Mouse (Mus musculus) hindbrain, embryonic 14.5 days (tissue): Measurements from ENCODE around the gene Serpinf1. TPM values are rescaled to one million over a fixed set of nuclear protein-coding genes. Genes with fewer than 3 reads are reported as not detected.

Experiments used
- ATAC-seq: fragments of 200-750 bp; cut with Nextera tagmentation; 2 replicates; pipeline ENCODE4 v1.8.0; 2017; ENCODE audit warnings: moderate number of reproducible peaks, mild to moderate bottlenecking, moderate TSS enrichment, moderate library complexity; ENCODE audit not compliant: low FRiP score
- DNase-seq: peaks from one replicate; pipeline ENCODE4 v3.0.0-alpha.2; 2015; ENCODE audit warnings: low spot score
- H3K27ac ChIP-seq: fragments of 300-500 bp; sonication (generic); 2 replicates; pipeline ENCODE4 v1.5.1; 2014; ENCODE audit warnings: mild to moderate bottlenecking, moderate library complexity
- H3K27me3 ChIP-seq: fragments of 300-500 bp; sonication (generic); 2 replicates; pipeline ENCODE4 v1.6.1; 2014; ENCODE audit warnings: mild to moderate bottlenecking, low read length, mixed read lengths; ENCODE audit not compliant: control insufficient read depth, insufficient read depth
- H3K36me3 ChIP-seq: fragments of 300-500 bp; sonication (generic); replicated peaks from 2 replicates; pipeline ENCODE4 v1.6.1; 2014; ENCODE audit not compliant: control insufficient read depth, insufficient read depth
- H3K4me1 ChIP-seq: fragments of 300-500 bp; sonication (generic); replicated peaks from 2 replicates; pipeline ENCODE4 v1.6.1; 2014; ENCODE audit warnings: antibody characterized with exemption, low read length, mixed read lengths; ENCODE audit not compliant: control insufficient read depth, insufficient read depth
- H3K4me2 ChIP-seq: fragments of 300-500 bp; sonication (generic); replicated peaks from 2 replicates; pipeline ENCODE4 v1.6.1; 2014; ENCODE audit warnings: mild to moderate bottlenecking, moderate library complexity
- H3K4me3 ChIP-seq: fragments of 300-500 bp; sonication (generic); replicated peaks from 2 replicates; pipeline ENCODE4 v1.5.1; 2014; ENCODE audit warnings: mild to moderate bottlenecking, low read length
- H3K9ac ChIP-seq: fragments of 300-500 bp; sonication (generic); 2 replicates; pipeline ENCODE4 v1.6.1; 2014
- H3K9me3 ChIP-seq: fragments of 300-500 bp; sonication (generic); 2 replicates; pipeline ENCODE4 v1.6.1; 2016; ENCODE audit warnings: low read length; ENCODE audit not compliant: control insufficient read depth
- WGBS: fragments of 180-500 bp; shearing (Covaris S2); extraction: QIAGEN DNeasy Blood & Tissue Kit; methylation state at CpG from one replicate; pipeline ENCODE4 v1.1.7; 2014; 5-methylcytosine and 5-hydroxymethylcytosine counted together
- polyA plus RNA-seq: library from polyadenylated mRNA; unstranded; fragments of >200 nt; fragmentation: Nextera tagmentation; extraction: Ambion mirVana; gene quantifications from 2 replicates; pipeline ENCODE4 v1.2.1, GENCODE M21; 2014

Gene Serpinf1
- 49.9 and 66.1 TPM in 2 replicates for polyA plus RNA-seq

- ATAC-seq (no peak), DNase-seq (no peak)
- peak within 1 kb of the TSS; percentile 10; the same call in 1 of the 2 replicates for H3K4me2 ChIP-seq
- no peak within 1 kb of the TSS for H3K27ac ChIP-seq
- H3K36me3 ChIP-seq, result no peaks in the 10 kb centered on the region
- peak within 1 kb of the TSS; percentile 16; the same call in 1 of the 2 replicates for H3K9ac ChIP-seq
- no peaks in the 10 kb centered on the region for H3K4me1 ChIP-seq
- H3K27me3 ChIP-seq, result no peaks in the 10 kb centered on the region
- WGBS, result 49% methylated on average over 10 of the region's 10 CpGs
- H3K4me3 ChIP-seq, result 0 out of 2 replicates have a peak within 1 kb of the TSS, but pooled peaks have one; percentile 9
- no peaks in the 10 kb centered on the region for H3K9me3 ChIP-seq
These were observed at the start of gene Serpinf1 for GRCm38 (mm10) chr11:75422013-75422792. TSS of gene Serpinf1 (minus strand) at chr11:75422701.

GRCm38 (mm10) chr11:75470675-75471074 lies 48.2 kb upstream of the Serpinf1 start:
- ATAC-seq (no peak), DNase-seq (no peak)
- no peak overlapping the region for H3K27ac ChIP-seq
- H3K27me3 ChIP-seq, result no peaks in the 10 kb centered on the region
- H3K4me1 ChIP-seq, result no peaks in the 10 kb centered on the region
- peaks cover 9% of the 10 kb centered on the region for H3K36me3 ChIP-seq
- 88% methylated on average over 3 of the region's 3 CpGs for WGBS
- no peak overlapping the region for H3K4me3 ChIP-seq
- H3K9ac ChIP-seq, result no peak overlapping the region
- no peak overlapping the region for H3K4me2 ChIP-seq
- H3K9me3 ChIP-seq, result no peaks in the 10 kb centered on the region

- no peak overlapping the region for H3K9ac ChIP-seq
- ATAC-seq (no peak), DNase-seq (no peak)
- no peak overlapping the region for H3K27ac ChIP-seq
- H3K4me3 ChIP-seq, result no peak overlapping the region
- H3K4me2 ChIP-seq, result no peak overlapping the region
- peaks cover 17% of the 10 kb centered on the region for H3K36me3 ChIP-seq
- H3K9me3 ChIP-seq, result no peaks in the 10 kb centered on the region
- no peaks in the 10 kb centered on the region for H3K27me3 ChIP-seq
- H3K4me1 ChIP-seq, result no peaks in the 10 kb centered on the region
- WGBS, result 89% methylated on average over 4 of the region's 4 CpGs
These were observed 46.8 kb upstream of the Serpinf1 start for GRCm38 (mm10) chr11:75469261-75469660.

- WGBS, result 69% methylated on average over 7 of the region's 7 CpGs
- peak overlapping the region; percentile 18 for H3K4me3 ChIP-seq
- H3K9me3 ChIP-seq, result no peaks in the 10 kb centered on the region
- ATAC-seq, result no peak
- no peaks in the 10 kb centered on the region for H3K27me3 ChIP-seq
- no peaks in the 10 kb centered on the region for H3K4me1 ChIP-seq
- DNase-seq, result no peak
- H3K36me3 ChIP-seq, result peaks cover 17% of the 10 kb centered on the region
- H3K4me2 ChIP-seq, result peak overlapping the region; percentile 48
- H3K27ac ChIP-seq, result no peak overlapping the region
- H3K9ac ChIP-seq, result no peak overlapping the region
These were observed 45.9 kb upstream of the Serpinf1 start for GRCm38 (mm10) chr11:75468410-75468809.

GRCm38 (mm10) chr11:75467512-75468215 lies 45.2 kb upstream of the Serpinf1 start:
- H3K4me3 ChIP-seq, result peak overlapping the region; percentile 18
- no peak overlapping the region for H3K27ac ChIP-seq
- H3K4me1 ChIP-seq, result peaks cover 5% of the 10 kb centered on the region
- ATAC-seq, result peak; percentile 31; the same call in 1 of the 2 replicates
- peak overlapping the region; percentile 18; the same call in 1 of the 2 replicates for H3K9ac ChIP-seq
- H3K9me3 ChIP-seq, result no peaks in the 10 kb centered on the region
- H3K36me3 ChIP-seq, result peaks cover 17% of the 10 kb centered on the region
- 21% methylated on average over 19 of the region's 19 CpGs for WGBS
- DNase-seq, result no peak
- peak overlapping the region; percentile 48 for H3K4me2 ChIP-seq
- H3K27me3 ChIP-seq, result no peaks in the 10 kb centered on the region

- Histone ChIP-seq H3K9ac (no peak overlapping the region), H3K9me3 (no peaks in the 10 kb centered on the region), H3K4me1 (peaks cover 12% of the 10 kb centered on the region), H3K4me2 (peak overlapping the region; percentile 48; the same call in 1 of the 2 replicates), H3K27ac (no peak overlapping the region), H3K4me3 (no peak overlapping the region), H3K36me3 (peaks cover 17% of the 10 kb centered on the region), H3K27me3 (no peaks in the 10 kb centered on the region)
- ATAC-seq (no peak), DNase-seq (no peak)
- 97% methylated on average over 4 of the region's 4 CpGs for WGBS
These were observed 44.4 kb upstream of the Serpinf1 start for GRCm38 (mm10) chr11:75466731-75467505.

- Histone ChIP-seq H3K4me1 (peaks cover 14% of the 10 kb centered on the region), H3K4me3 (no peak overlapping the region), H3K9me3 (no peaks in the 10 kb centered on the region), H3K27ac (no peak overlapping the region), H3K27me3 (no peaks in the 10 kb centered on the region), H3K36me3 (peaks cover 17% of the 10 kb centered on the region), H3K4me2 (no peak overlapping the region), H3K9ac (no peak overlapping the region)
- no peak for DNase-seq
- 92% methylated on average over 6 of the region's 6 CpGs for WGBS
- no peak for ATAC-seq
These were observed 42.5 kb upstream of the Serpinf1 start for GRCm38 (mm10) chr11:75465051-75465450.

GRCm38 (mm10) chr11:75464417-75464816 lies 41.9 kb upstream of the Serpinf1 start:
- Histone ChIP-seq H3K4me1 (peaks cover 19% of the 10 kb centered on the region), H3K4me2 (no peak overlapping the region), H3K9ac (no peak overlapping the region), H3K36me3 (peaks cover 17% of the 10 kb centered on the region), H3K9me3 (no peaks in the 10 kb centered on the region), H3K27ac (no peak overlapping the region), H3K27me3 (no peaks in the 10 kb centered on the region), H3K4me3 (no peak overlapping the region)
- 94% methylated on average over 6 of the region's 6 CpGs for WGBS
- DNase-seq (no peak), ATAC-seq (no peak)

- H3K4me2 ChIP-seq, result no peak overlapping the region
- H3K27ac ChIP-seq, result no peak overlapping the region
- ATAC-seq (no peak), DNase-seq (no peak)
- H3K4me3 ChIP-seq, result no peak overlapping the region
- WGBS, result 74% methylated on average over 4 of the region's 4 CpGs
- peaks cover 19% of the 10 kb centered on the region for H3K4me1 ChIP-seq
- H3K36me3 ChIP-seq, result peaks cover 17% of the 10 kb centered on the region
- H3K27me3 ChIP-seq, result no peaks in the 10 kb centered on the region
- H3K9me3 ChIP-seq, result no peaks in the 10 kb centered on the region
- no peak overlapping the region for H3K9ac ChIP-seq
These were observed 41.1 kb upstream of the Serpinf1 start for GRCm38 (mm10) chr11:75463624-75464023.
